Mouse (Mus musculus): Measurements from ENCODE around the gene Ckb.

DNA sequence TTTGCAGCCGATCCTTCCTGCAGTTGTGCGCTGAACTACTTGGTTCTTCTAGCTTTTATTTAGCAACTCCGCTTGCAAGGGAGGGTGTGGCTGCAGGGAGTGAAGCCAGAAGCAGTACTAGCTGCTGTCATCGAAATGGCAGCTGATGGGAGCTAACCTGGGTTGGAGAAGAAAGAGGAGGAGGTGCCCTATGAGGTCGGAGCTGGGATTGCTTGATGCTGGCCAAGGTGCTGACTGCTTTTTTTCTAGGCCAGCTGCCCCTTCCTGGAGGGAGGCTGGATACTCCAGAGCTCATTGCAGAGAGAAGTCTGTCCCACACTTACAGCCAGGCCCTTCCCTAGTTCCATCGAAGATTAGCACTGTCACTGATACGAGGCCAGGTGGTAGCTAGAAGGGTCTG, 6.9 kb upstream of the Ckb start:
- TF ChIP-seq CTCF (IDR thresholded peaks at IDR 0.05; ENCODE audit: low read depth, low read length) (no peak), TAL1 (conservative IDR thresholded peaks at IDR 0.05; ENCODE audit: low read depth, low read length) (no peak)
